Mouse (Mus musculus) layer of hippocampus, adult 8-10 months (tissue): ENCODE results near the gene Pafah2. TPM values are rescaled to one million over a fixed set of nuclear protein-coding genes. Genes with fewer than 3 reads are reported as not detected.

ENCODE experiments used
- DNase-seq, 2 experiments: peaks; one replicate each; pipeline ENCODE4 v3.0.0; 2022; ENCODE audit warnings: low spot score in 2 of 2
- total RNA-seq, 4 experiments: library from RNA; stranded (reverse); gene quantifications; 2 replicates each; pipeline ENCODE4 v1.2.4; 2022

Pafah2 gene
- total RNA-seq: 10 to 100 TPM in 1 of 4 experiments, 1 to 10 TPM in 3; 5.5 to 10.5 (median 8.5) TPM

DNA sequence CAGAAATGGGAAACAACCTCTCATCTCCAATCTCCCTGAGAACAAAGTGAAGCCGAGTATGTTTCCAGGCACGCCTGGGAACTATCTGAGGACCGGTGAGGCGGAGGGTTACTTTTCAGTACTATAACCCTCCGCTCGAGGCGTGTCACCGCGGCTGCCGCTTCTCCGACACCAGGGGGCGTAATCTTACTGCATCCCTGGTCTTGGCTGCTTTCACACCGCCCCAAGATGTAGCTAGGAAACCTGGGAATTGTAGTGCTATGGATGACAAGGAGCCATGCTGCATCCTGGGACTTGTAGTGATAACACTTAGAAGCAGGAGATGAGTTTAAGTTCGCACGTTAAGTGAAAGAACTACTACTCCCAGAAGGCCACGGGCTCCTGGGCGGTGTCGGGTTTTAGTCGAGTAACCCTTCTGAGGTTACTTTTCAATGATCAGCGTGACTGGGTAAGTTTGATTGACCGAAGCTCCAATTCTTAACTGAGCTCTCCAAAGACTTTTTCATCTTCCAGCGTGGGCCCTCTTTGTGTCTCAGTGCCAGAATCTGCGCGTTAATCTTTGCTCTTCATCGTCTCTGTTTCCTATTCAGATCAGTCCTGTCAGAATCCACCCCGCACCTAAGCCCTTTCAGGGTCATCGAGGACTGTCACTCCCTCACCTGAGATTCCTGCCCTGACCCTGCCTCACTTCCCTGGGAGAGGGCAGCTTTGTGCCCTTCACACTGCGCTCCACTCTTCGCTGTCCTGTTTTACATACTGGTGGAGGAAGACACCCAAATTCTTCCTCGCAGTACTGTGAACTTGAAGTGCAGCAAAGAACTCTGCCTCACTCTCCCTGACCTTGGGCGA is at the start of gene Pafah2:
Pafah2 (plus strand) TSS at position 344 of the 849 bp plus-strand sequence.
- DNase-seq: peak; percentile 97 to 98

- no peak for DNase-seq
Measured at GRCm38 (mm10) chr4:134348078-134348477, 48.0 kb upstream of the Pafah2 start.

GRCm38 (mm10) chr4:134348545-134348944 is 47.6 kb upstream of the Pafah2 start:
- DNase-seq: no peak

DNA sequence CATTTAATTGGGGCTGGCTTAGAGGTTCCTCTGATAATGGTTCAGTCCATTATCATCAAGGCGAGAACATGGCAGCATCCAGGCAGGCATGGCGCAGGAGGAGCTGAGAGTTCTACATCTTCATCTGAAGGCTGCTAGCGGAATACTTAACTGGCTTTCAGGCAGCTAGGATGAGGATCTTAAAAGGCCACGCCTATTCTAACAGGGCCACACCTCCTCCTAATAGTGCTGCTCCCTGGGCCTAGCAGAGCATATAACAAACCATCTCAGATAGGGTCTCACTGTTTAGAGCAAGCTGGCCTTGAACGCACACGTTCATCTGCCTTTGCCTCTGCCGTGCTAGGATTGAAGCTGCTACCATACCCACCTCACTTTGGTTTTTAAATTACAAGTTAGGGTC is 46.3 kb upstream of the Pafah2 start:
- no peak for DNase-seq

- DNase-seq: no peak
Measured at GRCm38 (mm10) chr4:134350641-134351040, 45.5 kb upstream of the Pafah2 start.

GRCm38 (mm10) chr4:134351329-134352260 is 44.5 kb upstream of the Pafah2 start:
- no peak for DNase-seq

GRCm38 (mm10) chr4:134352261-134352707 is 43.8 kb upstream of the Pafah2 start:
- DNase-seq: no peak

GRCm38 (mm10) chr4:134352929-134353328 is 43.2 kb upstream of the Pafah2 start:
- DNase-seq: no peak

DNA sequence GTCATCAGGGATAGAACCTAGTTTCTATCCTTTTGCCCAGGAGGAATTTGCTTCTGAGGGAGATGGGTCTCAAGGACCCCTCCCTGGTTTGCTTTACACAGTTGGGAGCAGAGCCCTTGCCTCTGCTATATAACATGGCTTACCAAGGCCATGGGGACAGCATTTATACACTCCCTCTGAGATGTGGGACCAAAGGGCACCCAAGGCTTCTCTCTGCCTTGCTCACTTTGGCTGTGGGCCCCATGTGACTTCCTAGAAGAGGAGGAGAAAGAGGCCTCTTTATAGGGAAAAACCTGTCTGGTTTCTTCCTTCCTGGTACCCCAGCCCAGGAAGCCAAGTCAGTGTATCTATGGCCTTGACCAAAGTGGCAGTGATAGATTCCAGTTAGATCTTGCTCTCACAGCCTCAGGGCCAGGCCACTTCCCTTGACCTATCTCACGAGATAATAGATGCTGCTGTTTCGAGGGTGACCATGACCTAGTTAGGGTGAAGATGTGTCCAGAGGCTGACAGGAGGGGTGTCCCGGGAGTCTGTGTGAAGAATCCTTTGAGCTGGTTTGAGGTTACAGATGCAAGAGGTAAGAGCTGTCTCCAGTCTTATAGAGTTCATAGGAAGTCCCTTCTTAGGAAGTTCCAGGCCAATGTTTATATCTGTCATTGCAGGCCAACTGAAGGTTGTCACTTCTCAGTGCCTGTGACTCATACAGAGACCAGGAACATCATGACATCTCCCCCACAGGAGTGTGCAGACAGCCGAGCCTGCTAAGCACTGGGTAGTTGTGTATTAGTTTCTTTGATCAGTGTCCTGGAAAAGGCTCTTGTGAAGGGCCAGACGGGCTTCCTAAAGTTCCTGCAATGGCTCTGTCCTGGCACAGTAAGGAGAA is 42.4 kb upstream of the Pafah2 start:
- no peak for DNase-seq

DNA sequence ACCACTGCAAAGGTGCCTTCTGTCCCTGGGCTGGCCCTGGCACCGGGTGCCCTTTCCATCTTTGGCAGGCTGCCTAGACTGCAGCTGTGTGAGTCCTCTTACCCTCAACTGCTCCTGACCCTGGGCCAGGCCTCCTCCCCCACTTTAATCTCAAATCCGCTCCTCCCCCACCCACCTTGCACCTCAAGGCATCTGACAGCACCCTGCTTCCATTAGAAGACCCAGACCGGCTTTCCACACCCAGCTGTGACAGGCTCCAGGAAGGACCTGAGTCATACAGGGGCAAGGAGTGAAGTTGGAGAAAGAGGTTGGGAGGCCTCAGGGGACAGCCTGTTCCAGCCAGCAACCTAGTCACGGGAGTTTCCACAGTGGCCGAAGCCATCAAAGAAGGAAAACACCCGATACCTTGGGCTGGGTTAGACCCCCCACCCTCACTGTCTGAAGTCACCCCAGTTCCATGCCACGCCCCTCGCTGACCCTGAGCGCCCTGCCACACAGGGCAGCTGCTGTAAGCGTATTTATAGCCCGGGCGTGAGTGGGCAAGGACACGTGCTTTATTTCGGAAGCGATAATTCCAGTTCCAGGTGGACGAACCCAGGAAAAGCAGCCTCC is 40.2 kb upstream of the Pafah2 start:
- DNase-seq: no peak

DNA sequence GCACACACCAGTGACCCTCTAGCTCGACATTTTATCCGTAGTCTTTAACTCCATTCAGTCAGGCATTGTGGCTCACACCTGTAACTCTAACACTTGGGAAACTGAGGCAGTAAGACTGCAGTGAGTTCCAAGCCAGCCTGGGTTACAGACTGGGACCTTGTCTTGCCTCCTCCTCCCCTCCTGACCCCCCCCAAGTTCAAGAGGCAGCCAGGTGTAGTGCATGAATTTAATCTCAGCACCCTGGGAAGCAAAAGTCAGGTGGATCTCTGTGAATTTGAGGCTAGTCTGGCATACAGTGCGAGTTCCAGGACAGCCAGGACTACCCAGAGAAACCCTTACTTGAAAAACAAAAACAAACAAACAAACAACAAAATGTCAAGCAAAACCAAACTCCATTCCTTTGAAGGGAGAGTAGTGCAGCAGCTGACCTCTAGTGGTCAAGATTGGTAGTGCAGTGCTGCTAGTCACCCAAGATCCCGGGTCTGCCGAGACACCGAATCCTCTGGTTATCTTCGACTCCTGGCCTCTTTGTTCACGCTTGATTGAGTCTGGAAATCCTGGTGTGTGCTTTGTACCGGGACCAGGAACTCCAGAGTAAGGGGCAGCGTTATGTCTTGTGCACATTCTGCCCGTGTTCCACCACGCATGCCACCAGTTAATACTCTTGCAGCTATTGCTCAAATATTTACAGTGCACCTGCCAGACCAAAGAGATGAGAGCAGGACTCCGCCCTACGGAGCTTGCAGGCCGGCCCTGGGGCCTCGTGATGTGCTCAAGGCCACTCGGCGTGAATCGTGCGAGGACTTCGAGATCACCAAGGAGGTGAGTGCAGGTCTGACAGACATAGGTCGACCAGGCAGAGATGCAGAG is 39.3 kb upstream of the Pafah2 start:
- peak in 1 of 2 experiments; percentile 81 for DNase-seq

- DNase-seq: no peak
Measured at GRCm38 (mm10) chr4:134357461-134357771, 38.7 kb upstream of the Pafah2 start.

DNA sequence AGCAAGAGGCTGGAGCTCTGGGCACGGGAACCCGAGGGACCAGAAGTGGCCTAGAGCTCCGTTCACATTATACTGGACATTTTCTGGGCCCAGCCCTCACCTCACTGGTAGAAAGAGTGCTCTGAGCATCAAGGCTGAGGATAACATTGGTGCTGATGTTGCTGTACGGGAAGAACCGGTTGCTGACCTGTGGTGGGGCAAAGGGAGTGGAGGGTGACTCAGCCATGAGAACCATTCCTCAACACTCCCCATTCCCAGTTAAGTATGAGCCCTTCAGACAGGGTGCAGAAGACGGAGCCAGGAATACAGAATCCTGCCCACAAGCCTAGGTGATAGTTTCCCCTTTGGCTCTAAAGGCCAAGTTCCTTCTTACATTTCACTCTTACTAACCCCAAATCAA is 36.5 kb upstream of the Pafah2 start:
- DNase-seq: no peak

- DNase-seq: no peak
Measured at GRCm38 (mm10) chr4:134361215-134361614, 34.9 kb upstream of the Pafah2 start.

DNA sequence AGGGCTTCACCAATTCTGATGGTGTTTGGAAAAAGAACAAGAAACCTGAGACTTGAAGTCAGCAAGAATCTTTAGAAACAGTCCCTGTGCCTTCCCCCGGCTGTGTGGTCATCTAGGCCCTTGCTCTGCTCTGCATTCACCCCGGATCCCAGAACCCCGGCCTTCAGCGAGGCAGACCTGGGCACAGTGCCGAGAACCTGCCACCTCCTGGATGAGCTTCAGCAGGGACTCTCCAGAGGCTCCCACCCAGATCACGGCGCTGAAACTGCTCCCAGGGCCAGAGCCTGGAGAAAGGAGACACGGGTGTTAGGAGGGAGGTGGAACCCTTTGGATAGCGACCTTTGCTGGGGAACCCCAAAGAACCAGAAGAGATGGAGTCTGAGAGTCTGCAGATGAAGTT is 34.0 kb upstream of the Pafah2 start:
- DNase-seq: no peak

DNA sequence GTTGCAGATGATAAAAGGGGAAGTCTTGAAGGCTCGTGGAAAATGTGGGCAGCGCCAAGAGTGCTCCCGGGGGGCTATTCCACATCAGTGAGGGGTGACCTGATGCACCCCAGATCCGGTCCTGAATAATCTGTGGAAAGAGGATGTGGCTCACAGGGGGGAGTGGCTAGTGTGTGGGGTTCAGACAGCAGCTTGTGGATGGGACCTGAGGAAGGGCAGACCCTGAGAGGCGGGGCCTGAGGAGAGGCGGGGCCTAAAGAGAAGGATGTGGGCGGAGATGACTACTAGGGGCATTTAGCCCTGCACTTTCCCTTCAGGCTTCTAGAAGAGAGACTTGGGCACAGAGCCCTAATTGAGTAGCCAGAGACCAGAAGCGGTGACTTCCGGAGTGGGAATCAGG is 33.5 kb upstream of the Pafah2 start:
- DNase-seq: no peak

GRCm38 (mm10) chr4:134365280-134365679 is 30.8 kb upstream of the Pafah2 start:
- DNase-seq: no peak

- DNase-seq: peak; percentile 59 to 66
Measured at GRCm38 (mm10) chr4:134370649-134371221, 25.4 kb upstream of the Pafah2 start.

DNA sequence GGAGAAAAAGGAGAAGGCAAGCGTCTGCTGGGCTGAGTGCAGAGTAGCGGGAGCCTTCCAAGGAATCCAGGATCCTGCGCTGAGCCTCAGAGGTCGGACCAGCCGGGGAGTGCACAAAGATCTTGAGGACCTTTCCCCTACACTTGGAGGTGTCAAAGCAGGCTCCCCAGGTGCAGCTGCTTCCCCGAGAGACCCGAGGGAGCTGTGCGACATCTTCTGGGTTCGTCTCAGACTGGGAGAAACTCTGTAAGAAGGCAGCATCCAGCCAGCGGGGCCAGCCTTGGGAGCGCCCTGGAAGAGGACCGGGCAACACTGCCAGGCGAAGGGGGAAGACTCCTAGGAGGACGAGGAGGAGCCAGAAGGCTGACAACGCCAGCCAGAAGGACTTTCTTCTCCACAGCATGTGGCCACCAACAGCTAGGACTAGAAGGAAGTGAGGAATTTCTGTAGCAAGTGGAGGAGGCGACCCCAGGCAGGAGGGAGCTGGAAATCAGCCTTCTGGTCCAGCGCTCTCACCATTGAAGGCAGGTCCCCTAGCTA is 24.7 kb upstream of the Pafah2 start:
- peak in 1 of 2 experiments; percentile 32 for DNase-seq
